Mouse (Mus musculus) heart, embryonic 13.5 days (tissue): ENCODE data around the gene Oosp2. TPM values are rescaled to one million over a fixed set of nuclear protein-coding genes. Genes with fewer than 3 reads are reported as not detected.

Source experiments
- ATAC-seq: fragments of 200-750 bp; cut with Nextera tagmentation; 2 replicates; pipeline ENCODE4 v1.8.0; 2017; ENCODE audit warnings: moderate TSS enrichment; ENCODE audit not compliant: insufficient number of reproducible peaks, low FRiP score, low TSS enrichment; ENCODE audit errors: extremely low read depth
- H3K27ac ChIP-seq: fragments of 300-500 bp; sonication (generic); replicated peaks from 2 replicates; pipeline ENCODE4 v1.5.1; 2015; ENCODE audit warnings: moderate library complexity, mild to moderate bottlenecking, inconsistent platforms
- H3K27me3 ChIP-seq: fragments of 300-500 bp; sonication (generic); replicated peaks from 2 replicates; pipeline ENCODE4 v1.6.1; 2015; ENCODE audit warnings: mild to moderate bottlenecking, inconsistent platforms
- H3K36me3 ChIP-seq: fragments of 300-500 bp; sonication (generic); 2 replicates; pipeline ENCODE4 v1.6.1; 2015; ENCODE audit warnings: mild to moderate bottlenecking, inconsistent platforms
- H3K4me1 ChIP-seq: fragments of 300-500 bp; sonication (generic); 2 replicates; pipeline ENCODE4 v1.6.1; 2015; ENCODE audit warnings: inconsistent platforms
- H3K4me2 ChIP-seq: fragments of 300-500 bp; sonication (generic); 2 replicates; pipeline ENCODE4 v1.6.1; 2015; ENCODE audit warnings: inconsistent platforms, mild to moderate bottlenecking, moderate library complexity
- H3K4me3 ChIP-seq: fragments of 300-500 bp; sonication (generic); 2 replicates; pipeline ENCODE4 v1.5.1; 2015; ENCODE audit warnings: moderate library complexity, mild to moderate bottlenecking, inconsistent platforms
- H3K9ac ChIP-seq: fragments of 300-500 bp; sonication (generic); 2 replicates; pipeline ENCODE4 v1.6.1; 2015; ENCODE audit warnings: inconsistent platforms, mild to moderate bottlenecking, moderate library complexity
- H3K9me3 ChIP-seq: fragments of 300-500 bp; sonication (generic); 2 replicates; pipeline ENCODE4 v1.6.1; 2016; ENCODE audit warnings: inconsistent platforms
- whole genome bisulfite sequencing: fragments of 180-500 bp; shearing (Covaris S2); methylation state at CpG from one replicate; pipeline ENCODE4 v1.1.7; 2015; ENCODE audit warnings: mixed read lengths; 5-methylcytosine and 5-hydroxymethylcytosine counted together
- polyA plus RNA-seq: library from polyadenylated mRNA; unstranded; fragments of >200 nt; fragmentation: Nextera tagmentation; extraction: Ambion mirVana; gene quantifications from 2 replicates; pipeline ENCODE4 v1.2.1, GENCODE M21; 2015

Oosp2 gene
- polyA plus RNA-seq, 1 experiment from 2014 or later = not detected

DNA sequence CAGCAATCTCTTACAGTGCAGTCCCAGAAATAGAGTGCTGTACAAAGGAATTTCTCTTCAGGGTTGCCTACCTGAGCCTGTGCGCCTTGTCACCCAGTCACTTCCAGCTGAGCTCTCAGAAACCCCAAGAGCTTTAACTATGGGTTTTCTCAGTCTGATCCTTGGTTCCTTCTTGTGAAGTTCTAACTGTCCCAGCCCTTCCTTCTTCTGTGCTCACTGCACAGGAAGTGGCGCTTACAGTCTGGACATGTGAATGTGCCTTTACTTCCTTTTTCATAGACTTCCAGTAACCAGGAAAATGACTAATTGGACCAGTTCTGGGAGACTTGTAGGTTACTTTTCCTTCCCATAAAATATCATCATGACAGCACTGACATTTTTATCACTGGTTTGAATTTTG, 55.8 kb downstream of the Oosp2 start, which contains the start of gene Ms4a6d:
Gene Ms4a6d (minus strand): TSS at position 247 of the 400 bp plus-strand sequence.
- Histone ChIP-seq H3K27ac (no peak within 1 kb of the TSS), H3K4me2 (no peak within 1 kb of the TSS), H3K36me3 (no peaks in the 10 kb centered on the region), H3K4me3 (no peak within 1 kb of the TSS), H3K4me1 (no peaks in the 10 kb centered on the region), H3K9me3 (no peaks in the 10 kb centered on the region), H3K27me3 (no peaks in the 10 kb centered on the region), H3K9ac (no peak within 1 kb of the TSS)
- 66% methylated on average over 2 of the region's 2 CpGs for WGBS
- ATAC-seq = no peak

DNA sequence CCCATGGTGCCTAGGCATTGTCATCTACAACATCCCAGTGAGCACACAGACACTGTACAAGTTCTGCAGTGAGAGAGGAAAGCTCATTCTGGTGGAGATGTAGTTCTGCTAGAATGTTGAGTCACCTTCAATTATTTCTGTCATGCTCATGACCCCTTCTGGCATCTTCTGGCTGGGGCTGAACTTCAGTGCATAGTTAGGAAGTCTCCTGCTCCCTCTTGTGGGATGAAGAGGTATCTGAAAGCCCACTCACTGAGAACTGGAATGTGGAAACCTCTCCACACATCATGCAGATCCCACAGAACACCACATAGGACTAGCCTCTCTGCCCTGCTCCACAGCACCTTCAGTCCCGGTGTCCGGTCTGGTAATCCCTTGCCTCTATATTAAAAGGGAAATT, 58.3 kb downstream of the Oosp2 start:
- Histone ChIP-seq H3K36me3 (no peaks in the 10 kb centered on the region), H3K9me3 (no peaks in the 10 kb centered on the region), H3K4me1 (no peaks in the 10 kb centered on the region), H3K27ac (no peak overlapping the region), H3K4me2 (no peak overlapping the region), H3K9ac (no peak overlapping the region), H3K4me3 (no peak overlapping the region), H3K27me3 (no peaks in the 10 kb centered on the region)
- ATAC-seq = no peak
- WGBS = 67% methylated on average over 2 of the region's 2 CpGs

DNA sequence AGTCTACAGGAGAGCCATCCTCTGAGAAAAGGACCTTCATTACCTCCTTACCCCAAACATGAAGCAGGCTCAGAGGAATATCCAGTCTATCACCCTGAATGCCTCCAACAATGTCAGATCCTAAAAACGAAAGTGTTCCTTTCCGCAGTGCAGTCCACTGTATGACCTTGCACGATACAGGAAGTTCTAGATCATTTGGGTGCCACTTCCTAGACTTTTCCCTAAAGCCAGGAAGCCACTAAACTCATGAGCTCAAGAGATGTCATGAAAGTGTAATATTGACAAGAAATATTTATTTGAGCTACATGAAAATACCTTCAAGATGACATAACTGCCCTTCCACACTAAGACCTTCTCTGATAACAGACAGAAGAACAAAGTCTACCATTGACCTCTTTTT, 59.0 kb downstream of the Oosp2 start:
- Histone ChIP-seq H3K4me1 (no peaks in the 10 kb centered on the region), H3K4me2 (no peak overlapping the region), H3K9ac (no peak overlapping the region), H3K4me3 (no peak overlapping the region), H3K27ac (no peak overlapping the region), H3K27me3 (no peaks in the 10 kb centered on the region), H3K9me3 (no peaks in the 10 kb centered on the region), H3K36me3 (no peaks in the 10 kb centered on the region)
- no peak for ATAC-seq
- WGBS = 75% methylated on average over 3 of the region's 3 CpGs

Other genes starting within 250 kb of the Oosp2 start
- not detected in 2 replicates for gene Ms4a4b, start 217.0 kb downstream of the Oosp2 start, polyA plus RNA-seq
- gene Ms4a6c, start 191.2 kb downstream of the Oosp2 start, polyA plus RNA-seq = 2.8 and 3.7 TPM in 2 replicates
- gene Gm8369, start 174.6 kb downstream of the Oosp2 start, polyA plus RNA-seq = not detected in 2 replicates
- 3.0 and 3.7 TPM in 2 replicates for gene Ms4a6b, start 144.0 kb downstream of the Oosp2 start, polyA plus RNA-seq
- gene Ms4a4d, start 123.8 kb downstream of the Oosp2 start, polyA plus RNA-seq = 0.37 and 0.47 TPM in 2 replicates
- 1.7 and 2.6 TPM in 2 replicates for gene Ms4a6d, start 55.7 kb downstream of the Oosp2 start, polyA plus RNA-seq
- gene Ms4a2, start 36.8 kb downstream of the Oosp2 start, polyA plus RNA-seq = not detected in 2 replicates
- 0.12 and 0.31 TPM in 2 replicates for gene Ms4a3, start 19.7 kb downstream of the Oosp2 start, polyA plus RNA-seq
- not detected in 2 replicates for gene Oosp1, start 30.6 kb upstream of the Oosp2 start, polyA plus RNA-seq
- not detected in 2 replicates for gene Oosp3, start 36.5 kb upstream of the Oosp2 start, polyA plus RNA-seq
- gene Gif, start 87.0 kb upstream of the Oosp2 start, polyA plus RNA-seq = not detected in 2 replicates
- 63.4 and 69.6 TPM in 2 replicates for gene Mrpl16, start 109.8 kb upstream of the Oosp2 start, polyA plus RNA-seq
- 4.6 and 5.2 TPM in 2 replicates for gene Stx3, start 158.8 kb upstream of the Oosp2 start, polyA plus RNA-seq
- not detected in 2 replicates for gene Olfr1417, start 178.7 kb upstream of the Oosp2 start, polyA plus RNA-seq
- not detected in 2 replicates for gene Olfr1418, start 200.5 kb upstream of the Oosp2 start, polyA plus RNA-seq
- gene Olfr1419, start 214.5 kb upstream of the Oosp2 start, polyA plus RNA-seq = not detected in 2 replicates
- gene Olfr1420, start 226.0 kb upstream of the Oosp2 start, polyA plus RNA-seq = not detected in 2 replicates